Mouse (Mus musculus) ES-Bruce4 (cell line): Measurements from ENCODE around the gene Rnf4. TPM values are rescaled to one million over a fixed set of nuclear protein-coding genes. Genes with fewer than 3 reads are reported as not detected.

Source experiments
- H3K27ac ChIP-seq: 2 replicates; pipeline ENCODE4 v1.5.1; 2012; ENCODE audit warnings: low read length, inconsistent platforms; ENCODE audit not compliant: insufficient read depth
- H3K27me3 ChIP-seq: 2 replicates; pipeline ENCODE4 v1.6.1; 2012; ENCODE audit warnings: mild to moderate bottlenecking, low read length, inconsistent platforms; ENCODE audit not compliant: control insufficient read depth, poor library complexity, insufficient read depth, severe bottlenecking
- H3K36me3 ChIP-seq: 2 replicates; pipeline ENCODE4 v1.6.1; 2012; ENCODE audit warnings: inconsistent platforms, mild to moderate bottlenecking, low read length, moderate library complexity; ENCODE audit not compliant: control insufficient read depth, poor library complexity, insufficient read depth, severe bottlenecking
- H3K4me1 ChIP-seq: one replicate; pipeline ENCODE4 v1.8.1; 2011; ENCODE audit warnings: low read length; ENCODE audit not compliant: control insufficient read depth, insufficient read depth
- H3K4me3 ChIP-seq: 2 replicates; pipeline ENCODE4 v1.5.1; 2011; ENCODE audit warnings: low read depth, mild to moderate bottlenecking, low read length
- H3K9ac ChIP-seq: 2 replicates; pipeline ENCODE4 v1.6.1; 2012; ENCODE audit warnings: low read depth, mild to moderate bottlenecking, inconsistent platforms; ENCODE audit not compliant: poor library complexity, severe bottlenecking
- H3K9me3 ChIP-seq: replicated peaks from 2 replicates; pipeline ENCODE4 v1.6.1; 2012; ENCODE audit warnings: mild to moderate bottlenecking, low read length, inconsistent platforms; ENCODE audit not compliant: control insufficient read depth, poor library complexity, insufficient read depth, severe bottlenecking
- CTCF ChIP-seq: IDR thresholded peaks from one replicate; pipeline ENCODE4 v1.8.1; 2011; ENCODE audit warnings: low read depth, low read length
- EP300 ChIP-seq: IDR thresholded peaks from 2 replicates; pipeline ENCODE4 v1.6.1; 2011; ENCODE audit warnings: low read depth, low read length; ENCODE audit not compliant: insufficient read depth
- POLR2A ChIP-seq: IDR thresholded peaks from one replicate; pipeline ENCODE4 v1.8.1; 2011; ENCODE audit warnings: low read length; ENCODE audit not compliant: insufficient read depth
- polyA plus RNA-seq: library from polyadenylated mRNA; stranded (reverse); fragments of >200 nt; gene quantifications from 2 replicates; pipeline ENCODE4 v1.2.4, GENCODE M21; 2011; ENCODE audit warnings: low read depth; ENCODE audit not compliant: missing spikeins, insufficient read depth, insufficient read length

The Rnf4 gene
- polyA plus RNA-seq, 1 experiment = 210 TPM

DNA sequence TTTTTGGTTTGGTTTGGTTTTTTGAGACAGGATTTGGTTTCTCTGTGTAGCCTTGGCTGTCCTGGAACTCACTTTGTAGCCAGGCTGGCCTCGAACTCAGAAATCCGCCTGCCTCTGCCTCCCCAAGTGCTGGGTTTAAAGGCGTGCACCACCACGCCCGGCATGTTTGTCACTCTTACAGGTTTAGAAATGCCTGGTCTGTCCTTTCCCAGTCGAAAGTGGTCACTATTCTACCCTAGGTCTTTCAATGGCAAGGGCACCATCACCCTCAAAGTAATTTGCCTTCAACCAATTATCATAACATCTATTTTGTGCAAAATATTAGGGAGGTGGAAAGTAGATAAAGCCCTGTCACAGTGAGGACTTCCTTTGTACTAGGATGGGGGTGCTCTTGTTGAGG, 4.2 kb downstream of the Rnf4 start:
- Histone ChIP-seq H3K4me1 (no peaks in the 10 kb centered on the region), H3K36me3 (peaks cover 52% of the 10 kb centered on the region), H3K4me3 (no peak overlapping the region), H3K27me3 (no peaks in the 10 kb centered on the region), H3K9me3 (no peaks in the 10 kb centered on the region), H3K27ac (no peak overlapping the region), H3K9ac (no peak overlapping the region)
- TF ChIP-seq EP300 (no peak), POLR2A (no peak), CTCF (no peak)

DNA sequence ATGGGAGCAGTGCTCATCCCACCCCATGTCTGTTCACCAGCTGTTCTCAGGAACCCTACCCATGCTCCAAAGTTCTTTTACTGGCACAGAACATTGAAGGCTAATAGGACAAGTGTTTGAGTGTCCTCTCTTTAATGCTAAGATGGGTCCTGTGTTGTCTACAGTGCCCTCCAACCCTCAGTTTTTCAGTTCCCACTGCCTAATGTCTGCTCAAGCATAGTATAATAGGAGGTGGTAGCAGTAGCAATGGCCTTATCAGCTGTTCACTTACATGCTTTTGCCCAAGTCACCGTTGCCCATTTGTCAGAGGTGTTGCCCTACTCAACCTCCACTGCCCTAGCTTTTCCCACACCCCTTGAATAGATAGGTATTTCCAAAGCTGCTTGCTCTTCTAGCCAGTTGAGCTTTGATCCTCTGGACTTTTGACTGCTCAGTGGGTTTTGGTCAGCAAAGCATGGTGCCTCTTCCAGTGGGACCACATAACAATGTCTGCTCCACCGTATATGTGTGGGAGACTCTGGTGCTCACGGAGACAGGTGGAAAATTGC, 16.1 kb downstream of the Rnf4 start:
- Histone ChIP-seq H3K27me3 (no peaks in the 10 kb centered on the region), H3K4me1 (no peaks in the 10 kb centered on the region), H3K9me3 (no peaks in the 10 kb centered on the region), H3K4me3 (no peak overlapping the region), H3K27ac (no peak overlapping the region), H3K36me3 (peaks cover 86% of the 10 kb centered on the region), H3K9ac (no peak overlapping the region)
- TF ChIP-seq CTCF (no peak), EP300 (no peak), POLR2A (no peak)

DNA sequence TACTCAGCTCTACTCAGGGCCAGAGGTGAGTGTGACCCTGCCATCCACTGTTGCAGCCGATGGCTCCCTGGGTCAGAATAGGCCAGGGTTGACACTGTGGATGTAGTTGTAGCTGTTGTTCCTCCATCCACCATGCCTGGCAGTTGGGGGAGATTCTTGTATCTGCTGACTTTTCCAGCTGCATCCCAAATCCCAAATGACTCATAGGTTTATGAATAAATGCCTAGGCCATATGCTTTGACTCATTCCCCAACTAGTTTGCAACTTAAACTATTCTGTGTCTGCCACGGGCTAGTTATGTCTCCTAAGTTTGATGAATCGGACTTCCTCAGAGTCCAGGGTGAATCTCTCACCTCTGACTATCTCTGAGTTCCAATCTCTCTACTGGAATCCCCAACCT, 24.2 kb downstream of the Rnf4 start:
- no peak overlapping the region for H3K9ac ChIP-seq

DNA sequence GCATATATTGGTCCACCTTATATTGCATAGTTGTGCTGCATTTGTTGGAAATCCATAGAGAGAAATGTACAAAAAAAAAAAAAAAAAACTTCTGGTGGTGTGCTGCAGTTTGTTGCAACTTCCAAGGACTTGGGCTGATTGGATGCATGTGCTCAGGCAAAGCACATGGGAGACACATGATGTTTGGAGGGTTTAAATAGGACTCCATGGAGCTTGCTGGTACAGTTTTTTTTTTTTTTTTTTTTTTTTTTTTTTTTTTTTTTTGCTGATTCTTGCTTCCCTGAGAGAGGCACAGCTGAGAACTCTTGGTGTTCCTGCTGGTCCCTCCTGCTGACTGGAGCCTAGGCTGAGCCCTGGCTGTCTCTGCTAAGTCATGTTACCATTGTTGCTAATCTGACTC, 27.0 kb downstream of the Rnf4 start:
- TF ChIP-seq CTCF (no peak), EP300 (no peak), POLR2A (no peak)
- Histone ChIP-seq H3K36me3 (peaks cover 25% of the 10 kb centered on the region), H3K4me3 (no peak overlapping the region), H3K27ac (no peak overlapping the region), H3K9me3 (no peaks in the 10 kb centered on the region), H3K27me3 (no peaks in the 10 kb centered on the region), H3K4me1 (no peaks in the 10 kb centered on the region), H3K9ac (no peak overlapping the region)

More for the DNA sequence above, 24.2 kb downstream of the Rnf4 start:
- Histone ChIP-seq H3K27me3 (no peaks in the 10 kb centered on the region), H3K36me3 (peaks cover 36% of the 10 kb centered on the region), H3K9me3 (no peaks in the 10 kb centered on the region), H3K4me3 (no peak overlapping the region), H3K4me1 (no peaks in the 10 kb centered on the region), H3K27ac (no peak overlapping the region)
- no peak for TF ChIP-seq CTCF

DNA sequence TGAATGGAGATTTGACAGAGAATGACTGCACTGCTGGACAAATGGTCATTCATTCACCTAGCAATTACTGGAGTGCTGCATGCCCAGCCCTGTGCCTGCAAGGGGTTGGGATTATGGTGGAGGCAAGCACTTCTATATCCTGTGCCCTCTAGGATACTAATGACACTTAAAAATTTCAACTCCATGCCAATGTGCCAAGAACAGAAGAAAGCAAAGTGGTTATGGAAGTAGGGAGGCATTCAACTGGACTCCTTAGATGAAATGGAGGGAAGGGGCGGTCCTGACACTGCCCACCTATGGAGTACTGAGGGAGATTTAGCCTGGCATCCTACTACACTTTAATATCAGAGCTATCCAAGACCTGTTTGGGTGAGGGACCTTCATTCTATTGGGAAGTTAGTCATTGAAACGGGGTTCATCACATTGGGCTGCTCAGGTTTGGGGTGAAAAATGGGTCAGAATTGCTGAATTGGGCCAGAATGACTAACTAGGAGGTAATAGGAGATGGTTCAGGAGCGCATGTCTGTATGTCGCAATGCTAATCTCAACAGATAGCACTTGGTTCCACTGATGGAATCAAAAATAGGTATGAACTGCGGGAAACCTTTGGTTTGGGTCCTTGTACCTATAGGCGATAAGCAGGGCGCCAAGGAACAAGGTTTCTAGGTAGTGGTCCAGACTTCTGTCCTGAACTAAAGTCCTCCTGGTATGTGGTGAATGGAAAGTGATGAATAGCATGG, 32.6 kb downstream of the Rnf4 start:
- TF ChIP-seq EP300 = no peak
- Histone ChIP-seq H3K27me3 (no peaks in the 10 kb centered on the region), H3K4me3 (peak overlapping the region; percentile 70), H3K4me1 (no peaks in the 10 kb centered on the region), H3K27ac (peak overlapping the region; percentile 40), H3K9ac (peak overlapping the region; percentile 16), H3K36me3 (no peaks in the 10 kb centered on the region), H3K9me3 (no peaks in the 10 kb centered on the region)

DNA sequence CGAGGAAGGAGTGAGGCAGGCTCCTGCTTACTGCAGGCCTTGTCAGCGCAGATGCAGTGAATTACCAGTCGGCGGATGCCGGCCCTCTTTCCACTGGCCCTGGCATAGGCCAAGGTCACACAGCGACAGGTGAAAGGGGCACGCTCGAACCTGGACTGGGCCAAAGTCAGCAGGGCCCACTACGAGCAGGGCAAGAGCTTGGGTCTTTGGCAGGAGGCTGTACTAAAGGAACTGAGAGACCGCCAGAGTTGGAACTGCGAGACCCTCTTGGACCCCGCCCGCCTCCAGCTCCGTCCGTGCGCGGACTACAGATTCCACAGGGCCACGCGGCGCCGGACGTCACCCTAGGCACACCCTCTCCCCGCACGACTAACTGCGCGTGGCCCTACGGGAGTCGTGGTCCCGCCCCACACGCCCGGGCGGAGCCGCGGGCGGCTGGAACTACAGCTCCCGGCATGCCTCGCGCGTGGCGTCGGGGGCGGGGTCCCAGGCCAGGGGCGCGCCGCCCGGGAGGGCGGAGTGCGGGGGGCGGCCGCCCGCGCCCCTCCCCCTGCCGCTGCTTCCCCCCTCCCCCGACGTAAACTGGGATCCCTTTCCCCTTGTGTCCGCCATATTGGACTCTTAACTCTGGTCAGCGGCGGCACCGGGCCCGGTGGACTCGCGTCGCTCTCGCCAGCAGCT, 33.4 kb downstream of the Rnf4 start, which contains the start of gene Fam193a:
Gene Fam193a, plus strand, starts transcription at position 593 of the 681 bp plus-strand sequence.
- H3K9ac ChIP-seq = peak within 1 kb of the TSS; percentile 97
- no peaks in the 10 kb centered on the region for H3K36me3 ChIP-seq
- H3K27me3 ChIP-seq = no peaks in the 10 kb centered on the region
- H3K9me3 ChIP-seq = no peaks in the 10 kb centered on the region
- H3K27ac ChIP-seq = peak within 1 kb of the TSS; percentile 40
- H3K4me1 ChIP-seq = no peaks in the 10 kb centered on the region
- H3K4me3 ChIP-seq = peak within 1 kb of the TSS; percentile 76
- TF ChIP-seq POLR2A (no peak), CTCF (no peak), EP300 (no peak)
